Mouse (Mus musculus) small intestine, adult 2 months (tissue): ENCODE measurements around the gene Cnnm2.

Source experiments
- CTCF ChIP-seq: fragments of 200-500 bp; IDR thresholded peaks from 2 replicates; pipeline ENCODE4 v1.5.1; 2012; ENCODE audit warnings: low read depth, mild to moderate bottlenecking, control low read depth, inconsistent platforms, low read length, moderate library complexity, mixed read lengths; ENCODE audit not compliant: insufficient replicate concordance, insufficient read length; ENCODE audit errors: extremely low read depth
- POLR2A ChIP-seq: fragments of 200-500 bp; IDR thresholded peaks from 2 replicates; pipeline ENCODE4 v1.6.1; 2012; ENCODE audit warnings: low read depth, mild to moderate bottlenecking, control low read depth, inconsistent platforms, low read length, moderate library complexity

DNA sequence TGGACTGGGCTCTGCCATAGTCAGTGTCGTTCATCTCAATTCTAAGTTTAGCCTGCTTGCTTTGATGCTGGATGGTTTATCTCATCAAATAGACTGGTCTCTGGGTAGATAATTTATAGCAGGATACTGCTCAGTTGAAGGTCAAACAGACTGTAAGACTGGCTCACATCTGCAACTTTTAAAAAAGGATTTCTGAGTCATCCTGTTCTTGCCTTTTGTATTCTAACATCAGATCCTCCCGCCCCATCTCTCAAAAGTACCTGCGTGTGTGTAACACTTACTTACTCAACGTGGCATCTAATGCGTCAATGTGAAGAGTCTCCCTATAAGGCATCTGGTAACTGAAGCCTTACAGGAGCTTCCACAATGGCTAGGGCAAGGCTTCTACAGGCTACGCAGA, 159.2 kb downstream of the Cnnm2 start:
- TF ChIP-seq CTCF (no peak), POLR2A (no peak)
